Mouse (Mus musculus) neural tube, embryonic 15.5 days (tissue): ENCODE data around the gene Abcb1a. TPM values are rescaled to one million over a fixed set of nuclear protein-coding genes. Genes with fewer than 3 reads are reported as not detected.
"Not testable (repeated sequence)": the region's sequence is repeated elsewhere in the genome, so short reads cannot be mapped to it uniquely, and the experiment has no call there.

Experiments
- ATAC-seq: fragments of 200-750 bp; cut with Nextera tagmentation; 2 replicates; pipeline ENCODE4 v1.8.0; 2017; ENCODE audit warnings: mild to moderate bottlenecking, moderate TSS enrichment, moderate library complexity; ENCODE audit not compliant: low FRiP score
- H3K27ac ChIP-seq: fragments of 300-500 bp; sonication (generic); replicated peaks from 2 replicates; pipeline ENCODE4 v1.5.1; 2015; ENCODE audit warnings: mild to moderate bottlenecking, inconsistent platforms
- H3K27me3 ChIP-seq: fragments of 300-500 bp; sonication (generic); replicated peaks from 2 replicates; pipeline ENCODE4 v1.6.1; 2015; ENCODE audit warnings: inconsistent platforms
- H3K36me3 ChIP-seq: fragments of 300-500 bp; sonication (generic); 2 replicates; pipeline ENCODE4 v1.6.1; 2015; ENCODE audit warnings: inconsistent platforms
- H3K4me1 ChIP-seq: fragments of 300-500 bp; sonication (generic); 2 replicates; pipeline ENCODE4 v1.6.1; 2015; ENCODE audit warnings: inconsistent platforms
- H3K4me2 ChIP-seq: fragments of 300-500 bp; sonication (generic); 2 replicates; pipeline ENCODE4 v1.6.1; 2015; ENCODE audit warnings: inconsistent platforms, mild to moderate bottlenecking, moderate library complexity
- H3K4me3 ChIP-seq: fragments of 300-500 bp; sonication (generic); replicated peaks from 2 replicates; pipeline ENCODE4 v1.5.1; 2015; ENCODE audit warnings: mild to moderate bottlenecking, inconsistent platforms
- H3K9ac ChIP-seq: fragments of 300-500 bp; sonication (generic); replicated peaks from 2 replicates; pipeline ENCODE4 v1.6.1; 2015; ENCODE audit warnings: mild to moderate bottlenecking, inconsistent platforms
- H3K9me3 ChIP-seq: fragments of 300-500 bp; sonication (generic); replicated peaks from 2 replicates; pipeline ENCODE4 v1.6.1; 2016; ENCODE audit warnings: inconsistent platforms
- WGBS: fragments of 180-500 bp; shearing (Covaris S2); methylation state at CpG from one replicate; pipeline ENCODE4 v1.1.7; 2015; ENCODE audit warnings: mixed read lengths; 5-methylcytosine and 5-hydroxymethylcytosine counted together
- polyA plus RNA-seq: library from polyadenylated mRNA; unstranded; fragments of >200 nt; fragmentation: Nextera tagmentation; extraction: Ambion mirVana; gene quantifications from 2 replicates; pipeline ENCODE4 v1.2.1, GENCODE M21; 2015

Abcb1a gene
- polyA plus RNA-seq, 1 experiment from 2014 or later = 1.7 TPM

DNA sequence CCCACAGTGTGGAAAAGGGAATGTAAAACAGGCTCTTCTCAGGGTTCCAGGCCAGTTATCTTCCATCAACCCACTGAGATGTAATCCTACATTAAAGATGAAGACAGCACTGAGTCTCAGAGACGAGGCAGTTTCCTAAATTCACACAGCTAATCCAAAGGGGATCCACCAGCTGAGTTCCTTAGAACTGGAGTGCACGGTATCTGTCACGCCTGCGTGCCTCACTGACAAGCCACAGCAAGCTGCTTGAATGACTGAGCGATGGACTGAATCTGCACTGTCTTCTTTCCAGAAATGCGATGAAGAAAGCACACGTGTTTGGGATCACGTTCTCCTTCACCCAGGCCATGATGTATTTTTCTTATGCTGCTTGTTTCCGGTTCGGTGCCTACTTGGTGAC lies 73.4 kb downstream of the Abcb1a start:
- not testable (repeated sequence) for H3K4me3 ChIP-seq, H3K4me2 ChIP-seq, ATAC-seq, H3K27me3 ChIP-seq, H3K4me1 ChIP-seq, H3K36me3 ChIP-seq, H3K27ac ChIP-seq, H3K9me3 ChIP-seq, H3K9ac ChIP-seq
- WGBS = 85% methylated on average over 9 of the region's 10 CpGs

DNA sequence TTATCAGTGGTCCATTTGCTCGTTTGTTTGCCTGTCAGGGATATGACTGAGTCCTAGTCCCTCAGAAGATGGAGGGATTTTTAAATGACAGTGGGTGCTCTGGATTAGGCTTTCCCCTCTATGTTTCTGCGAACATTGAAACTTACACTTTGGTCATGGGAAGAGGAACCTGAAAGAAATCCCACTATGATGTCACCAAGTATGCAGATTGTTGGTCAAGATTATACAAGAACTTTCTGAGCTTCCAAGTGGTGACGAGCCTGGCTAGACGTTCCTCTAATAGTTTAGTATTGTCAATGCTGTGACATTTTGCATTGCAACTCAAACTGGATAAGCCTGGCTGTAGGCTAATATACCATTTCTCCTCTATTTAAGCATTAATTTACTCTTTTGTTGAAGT lies 76.5 kb downstream of the Abcb1a start:
- Histone ChIP-seq H3K4me3 (no peak overlapping the region), H3K4me1 (no peaks in the 10 kb centered on the region), H3K9ac (no peak overlapping the region), H3K27ac (no peak overlapping the region), H3K4me2 (no peak overlapping the region), H3K9me3 (no peaks in the 10 kb centered on the region), H3K27me3 (no peaks in the 10 kb centered on the region), H3K36me3 (no peaks in the 10 kb centered on the region)
- WGBS = 85% methylated on average over 4 of the region's 4 CpGs
- ATAC-seq = no peak

DNA sequence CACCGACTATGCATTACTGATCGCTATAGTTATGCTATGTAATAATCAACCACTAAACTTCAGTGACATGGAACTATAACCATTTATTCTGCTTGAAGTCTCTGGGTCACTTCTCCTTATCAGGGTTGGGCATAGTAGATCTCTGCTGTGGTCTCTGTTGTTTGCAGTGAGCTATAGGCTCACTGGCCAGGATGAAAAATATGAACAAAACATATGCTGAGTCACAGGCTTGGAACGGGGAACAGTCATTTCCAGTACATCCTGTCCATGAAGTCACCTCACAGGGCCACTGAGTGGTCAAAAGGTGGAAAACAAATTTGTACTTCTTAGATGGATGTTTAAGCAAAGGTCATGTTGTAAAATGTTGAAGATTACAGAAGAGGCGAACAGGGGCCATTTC lies 77.2 kb downstream of the Abcb1a start:
- Histone ChIP-seq H3K9ac (no peak overlapping the region), H3K4me3 (no peak overlapping the region), H3K27ac (no peak overlapping the region), H3K27me3 (no peaks in the 10 kb centered on the region), H3K4me1 (no peaks in the 10 kb centered on the region), H3K36me3 (no peaks in the 10 kb centered on the region), H3K4me2 (no peak overlapping the region), H3K9me3 (no peaks in the 10 kb centered on the region)
- ATAC-seq = no peak
- WGBS = 93% methylated on average over 4 of the region's 4 CpGs

DNA sequence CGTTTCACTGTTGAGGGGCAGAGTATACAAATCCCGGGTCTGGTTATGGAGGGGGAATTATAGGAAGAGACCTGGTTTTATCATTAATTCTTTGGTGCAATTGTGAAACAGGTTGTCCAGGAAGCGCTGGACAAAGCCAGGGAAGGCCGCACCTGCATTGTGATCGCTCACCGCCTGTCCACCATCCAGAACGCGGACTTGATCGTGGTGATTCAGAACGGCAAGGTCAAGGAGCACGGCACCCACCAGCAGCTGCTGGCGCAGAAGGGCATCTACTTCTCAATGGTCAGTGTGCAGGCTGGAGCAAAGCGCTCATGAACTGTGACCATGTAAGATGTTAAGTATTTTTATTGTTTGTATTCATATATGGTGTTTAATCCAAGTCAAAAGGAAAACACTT lies 87.4 kb downstream of the Abcb1a start:
- ATAC-seq, H3K9ac ChIP-seq, H3K27ac ChIP-seq, H3K27me3 ChIP-seq, H3K36me3 ChIP-seq, H3K4me3 ChIP-seq, H3K4me2 ChIP-seq, H3K9me3 ChIP-seq, H3K4me1 ChIP-seq: not testable (repeated sequence)
- WGBS = 91% methylated on average over 13 of the region's 13 CpGs

GRCm38 (mm10) chr5:8772866-8773265 lies 113.0 kb downstream of the Abcb1a start:
- no peaks in the 10 kb centered on the region for H3K36me3 ChIP-seq
- H3K27me3 ChIP-seq = no peaks in the 10 kb centered on the region
- no peaks in the 10 kb centered on the region for H3K9me3 ChIP-seq
- H3K4me3 ChIP-seq = no peak overlapping the region
- no peak for ATAC-seq
- H3K9ac ChIP-seq = no peak overlapping the region
- no peaks in the 10 kb centered on the region for H3K4me1 ChIP-seq
- WGBS = 69% methylated on average over 3 of the region's 3 CpGs
- H3K4me2 ChIP-seq = no peak overlapping the region
- H3K27ac ChIP-seq = no peak overlapping the region

DNA sequence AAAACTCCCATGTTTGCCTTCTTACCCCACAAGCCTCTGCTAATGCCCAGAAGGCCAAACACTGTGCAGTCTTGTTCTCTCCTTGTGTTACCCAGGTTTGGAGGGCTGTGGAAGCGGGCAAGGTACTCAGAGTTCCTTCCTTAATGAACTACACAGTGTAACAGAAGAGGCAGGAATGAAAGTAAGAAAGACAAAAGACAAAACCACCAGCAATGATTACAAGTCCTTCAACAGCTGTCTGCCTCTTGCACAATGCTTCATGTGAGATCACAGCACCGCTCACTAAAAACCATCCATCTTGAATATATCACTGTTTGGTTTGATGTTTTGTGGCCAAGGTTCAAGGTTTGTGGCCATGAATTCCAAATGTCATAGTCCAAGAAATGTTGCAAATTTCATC lies 118.4 kb downstream of the Abcb1a start:
- Histone ChIP-seq H3K27me3 (no peaks in the 10 kb centered on the region), H3K36me3 (no peaks in the 10 kb centered on the region), H3K4me2 (no peak overlapping the region), H3K4me3 (no peak overlapping the region), H3K9ac (no peak overlapping the region), H3K27ac (no peak overlapping the region), H3K9me3 (no peaks in the 10 kb centered on the region), H3K4me1 (no peaks in the 10 kb centered on the region)
- 85% methylated on average over 2 of the region's 2 CpGs for WGBS
- no peak for ATAC-seq

- H3K4me2 ChIP-seq = no peak overlapping the region
- no peak overlapping the region for H3K9ac ChIP-seq
- no peaks in the 10 kb centered on the region for H3K36me3 ChIP-seq
- no peak overlapping the region for H3K27ac ChIP-seq
- no peaks in the 10 kb centered on the region for H3K27me3 ChIP-seq
- H3K9me3 ChIP-seq = no peaks in the 10 kb centered on the region
- H3K4me1 ChIP-seq = no peaks in the 10 kb centered on the region
- no peak overlapping the region for H3K4me3 ChIP-seq
- 85% methylated on average over 2 of the region's 2 CpGs for WGBS
- ATAC-seq = no peak
Measured at GRCm38 (mm10) chr5:8778751-8779150, 118.9 kb downstream of the Abcb1a start.

DNA sequence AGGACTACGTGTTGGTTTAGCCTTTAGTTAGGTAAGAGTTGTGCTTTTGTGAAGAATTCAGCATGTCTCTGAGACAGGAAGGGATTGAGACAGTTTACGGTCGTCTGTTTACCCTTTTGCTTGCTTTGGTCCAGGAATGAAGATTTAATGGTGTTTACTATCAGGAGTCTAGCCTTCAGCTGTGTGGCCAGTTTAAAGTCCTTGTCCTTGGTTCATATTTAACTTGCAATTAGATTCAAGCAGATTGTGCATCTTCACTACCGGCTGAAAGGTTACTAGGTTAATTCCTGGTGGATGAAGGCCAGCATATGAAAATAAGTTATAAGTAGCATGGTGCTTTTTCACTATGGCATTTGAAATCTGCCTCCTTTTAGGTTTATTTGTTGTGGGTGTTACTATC lies 132.4 kb downstream of the Abcb1a start:
- H3K4me2 ChIP-seq = no peak overlapping the region
- 0 out of 2 replicates have a peak, but pooled peaks cover 5% of the 10 kb centered on the region for H3K27me3 ChIP-seq
- no peaks in the 10 kb centered on the region for H3K4me1 ChIP-seq
- no peak overlapping the region for H3K4me3 ChIP-seq
- H3K9me3 ChIP-seq = no peaks in the 10 kb centered on the region
- H3K36me3 ChIP-seq = no peaks in the 10 kb centered on the region
- ATAC-seq = no peak
- no peak overlapping the region for H3K27ac ChIP-seq
- H3K9ac ChIP-seq = no peak overlapping the region
- WGBS = 75% methylated on average over 4 of the region's 4 CpGs

Other genes starting within 250 kb of the Abcb1a start
- gene Dbf4, start 237.4 kb upstream of the Abcb1a start, polyA plus RNA-seq = 7.4 and 13.4 TPM in 2 replicates
- 7.7 and 9.0 TPM in 2 replicates for gene Slc25a40, start 237.2 kb upstream of the Abcb1a start, polyA plus RNA-seq
- 35.5 and 44.8 TPM in 2 replicates for gene Rundc3b, start 37.1 kb upstream of the Abcb1a start, polyA plus RNA-seq
- 0.50 and 1.2 TPM in 2 replicates for gene Abcb1b, start 138.1 kb downstream of the Abcb1a start, polyA plus RNA-seq
- gene Abcb4, start 233.6 kb downstream of the Abcb1a start, polyA plus RNA-seq = 0.78 and 0.87 TPM in 2 replicates